Mouse (Mus musculus) liver, embryonic 11.5 days (tissue): ENCODE data around the gene Zc3h18. TPM values are rescaled to one million over a fixed set of nuclear protein-coding genes. Genes with fewer than 3 reads are reported as not detected.

Source experiments
- ATAC-seq: fragments of 200-750 bp; cut with Nextera tagmentation; replicated peaks from 2 replicates; pipeline ENCODE4 v1.8.0; 2017; ENCODE audit warnings: moderate number of reproducible peaks, mild to moderate bottlenecking, moderate TSS enrichment, moderate library complexity; ENCODE audit not compliant: low FRiP score
- DNase-seq: peaks from one replicate; pipeline ENCODE4 v3.0.0-alpha.2; 2017; ENCODE audit warnings: low spot score
- H3K27ac ChIP-seq: fragments of 300-500 bp; sonication (generic); 2 replicates; pipeline ENCODE4 v1.5.1; 2014; ENCODE audit warnings: mild to moderate bottlenecking, low read depth, low read length, control low read depth
- H3K27me3 ChIP-seq: fragments of 300-500 bp; sonication (generic); replicated peaks from 2 replicates; pipeline ENCODE4 v1.6.1; 2014; ENCODE audit warnings: low read length, mixed read lengths; ENCODE audit not compliant: control insufficient read depth, insufficient read depth
- H3K36me3 ChIP-seq: fragments of 300-500 bp; sonication (generic); 2 replicates; pipeline ENCODE4 v1.6.1; 2014; ENCODE audit warnings: mild to moderate bottlenecking, low read length, moderate library complexity, mixed read lengths; ENCODE audit not compliant: control insufficient read depth, insufficient read depth
- H3K4me1 ChIP-seq: fragments of 300-500 bp; sonication (generic); replicated peaks from 2 replicates; pipeline ENCODE4 v1.6.1; 2014; ENCODE audit warnings: low read length, mixed read lengths; ENCODE audit not compliant: control insufficient read depth, insufficient read depth
- H3K4me2 ChIP-seq: fragments of 300-500 bp; sonication (generic); 2 replicates; pipeline ENCODE4 v1.6.1; 2014; ENCODE audit warnings: mild to moderate bottlenecking, control low read depth, moderate library complexity
- H3K4me3 ChIP-seq: fragments of 300-500 bp; sonication (generic); 2 replicates; pipeline ENCODE4 v1.5.1; 2014; ENCODE audit warnings: low read depth, low read length, control low read depth
- H3K9ac ChIP-seq: fragments of 300-500 bp; sonication (generic); 2 replicates; pipeline ENCODE4 v1.6.1; 2014; ENCODE audit warnings: low read depth, low read length, control low read depth
- H3K9me3 ChIP-seq: fragments of 300-500 bp; sonication (generic); 2 replicates; pipeline ENCODE4 v1.6.1; 2016; ENCODE audit warnings: low read length, inconsistent platforms, mixed read lengths; ENCODE audit not compliant: control insufficient read depth
- WGBS: fragments of 180-500 bp; shearing (Covaris S2); extraction: QIAGEN DNeasy Blood & Tissue Kit; methylation state at CpG from one replicate; pipeline ENCODE4 v1.1.7; 2014; 5-methylcytosine and 5-hydroxymethylcytosine counted together
- polyA plus RNA-seq: library from polyadenylated mRNA; unstranded; fragments of >200 nt; fragmentation: Nextera tagmentation; extraction: Ambion mirVana; gene quantifications from 2 replicates; pipeline ENCODE4 v1.2.1, GENCODE M21; 2014

The Zc3h18 gene
- 41.3 and 44.2 TPM in 2 replicates for polyA plus RNA-seq

- Histone ChIP-seq H3K36me3 (peaks cover 12% of the 10 kb centered on the region), H3K9ac (peak within 1 kb of the TSS; percentile 94), H3K9me3 (no peaks in the 10 kb centered on the region), H3K4me3 (peak within 1 kb of the TSS; percentile 95), H3K27me3 (no peaks in the 10 kb centered on the region), H3K4me1 (peaks cover 16% of the 10 kb centered on the region), H3K27ac (peak within 1 kb of the TSS; percentile 89), H3K4me2 (peak within 1 kb of the TSS; percentile 82)
- whole genome bisulfite sequencing = under 1% methylated on average over 103 of the region's 107 CpGs
- DNase-seq (peak; percentile 99), ATAC-seq (peak; percentile 93)
Observed at GRCm38 (mm10) chr8:122376365-122377231, at the start of gene Zc3h18. Gene Zc3h18, plus strand, starts transcription at chr8:122376609.

DNA sequence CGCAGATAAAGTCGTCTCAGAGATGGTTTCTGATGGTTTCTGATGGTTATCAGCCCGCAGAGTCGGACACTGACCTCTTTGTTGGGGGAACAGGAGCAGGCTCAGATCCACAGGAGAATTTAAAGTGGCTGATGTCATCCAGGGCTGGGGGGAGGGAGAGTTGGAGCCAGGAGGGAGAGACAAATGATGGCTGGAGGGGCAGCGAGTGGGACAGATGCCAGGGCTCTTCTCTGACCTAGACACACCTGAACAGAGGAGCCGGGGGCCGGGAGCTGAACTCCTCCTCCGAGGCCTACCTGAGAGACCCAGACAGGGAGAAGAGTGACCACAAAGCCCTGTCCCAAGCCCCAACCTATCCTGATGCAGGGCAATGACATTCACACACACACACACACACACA, 47.3 kb upstream of the Zc3h18 start:
- 67% methylated on average over 8 of the region's 8 CpGs for WGBS
- Histone ChIP-seq H3K9ac (peak overlapping the region; percentile 54), H3K4me1 (peaks cover 82% of the 10 kb centered on the region), H3K9me3 (no peaks in the 10 kb centered on the region), H3K36me3 (peaks cover 60% of the 10 kb centered on the region), H3K27me3 (no peaks in the 10 kb centered on the region), H3K4me3 (no peak overlapping the region), H3K27ac (peak overlapping the region; percentile 85), H3K4me2 (peak overlapping the region; percentile 36)
- no peak for DNase-seq
- no peak for ATAC-seq

GRCm38 (mm10) chr8:122329553-122330239, 46.7 kb upstream of the Zc3h18 start:
- 60% methylated on average over 22 of the region's 22 CpGs for WGBS
- Histone ChIP-seq H3K4me3 (no peak overlapping the region), H3K27me3 (no peaks in the 10 kb centered on the region), H3K27ac (peak overlapping the region; percentile 85), H3K36me3 (peaks cover 64% of the 10 kb centered on the region), H3K9me3 (no peaks in the 10 kb centered on the region), H3K4me1 (peaks cover 76% of the 10 kb centered on the region), H3K4me2 (peak overlapping the region; percentile 36), H3K9ac (peak overlapping the region; percentile 54)
- ATAC-seq (peak; percentile 18), DNase-seq (peak; percentile 38)

DNA sequence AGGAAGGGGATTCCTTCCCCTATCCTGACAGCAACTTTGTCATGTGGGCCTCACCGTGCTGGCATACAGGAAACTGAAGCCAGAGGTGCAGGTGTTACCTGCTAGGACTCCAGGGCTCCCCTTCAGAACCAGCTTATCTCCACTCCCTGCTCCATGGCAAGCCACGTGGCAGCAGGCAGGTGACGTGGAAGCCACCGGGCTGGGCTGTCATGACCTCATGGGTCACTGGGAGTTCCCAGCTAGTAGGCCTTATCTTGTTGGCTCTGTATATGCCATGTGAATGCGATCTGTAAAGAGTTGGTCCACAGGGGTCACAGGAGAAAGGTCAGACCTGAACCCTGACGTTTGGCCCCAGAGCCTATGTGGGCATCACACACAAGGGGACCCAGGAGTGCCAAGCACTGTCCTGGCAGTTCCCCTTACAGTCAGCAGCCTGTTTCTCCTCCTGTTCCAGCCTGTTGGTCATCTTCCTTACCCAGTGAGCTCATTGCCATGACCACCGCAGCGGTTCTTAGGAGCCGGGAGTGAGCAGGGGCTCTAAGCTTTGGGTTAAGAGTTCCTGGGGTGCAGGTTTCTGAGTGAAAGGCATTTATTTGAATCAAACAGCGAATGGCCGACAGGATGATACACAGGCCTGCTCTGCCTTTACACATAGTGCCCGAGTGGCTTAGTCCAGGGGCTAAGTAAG, 45.8 kb upstream of the Zc3h18 start:
- ATAC-seq = peak; percentile 27
- H3K36me3 ChIP-seq = peaks cover 67% of the 10 kb centered on the region
- H3K4me2 ChIP-seq = peak overlapping the region; percentile 36; the same call in 1 of the 2 replicates
- H3K9ac ChIP-seq = peak overlapping the region; percentile 28
- DNase-seq = peak; percentile 53
- peak overlapping the region; percentile 85 for H3K27ac ChIP-seq
- H3K9me3 ChIP-seq = peaks cover 2% of the 10 kb centered on the region; the same call in 1 of the 2 replicates
- peaks cover 4% of the 10 kb centered on the region; the same call in 1 of the 2 replicates for H3K27me3 ChIP-seq
- H3K4me3 ChIP-seq = no peak overlapping the region
- 57% methylated on average over 12 of the region's 12 CpGs for WGBS
- H3K4me1 ChIP-seq = peaks cover 68% of the 10 kb centered on the region

DNA sequence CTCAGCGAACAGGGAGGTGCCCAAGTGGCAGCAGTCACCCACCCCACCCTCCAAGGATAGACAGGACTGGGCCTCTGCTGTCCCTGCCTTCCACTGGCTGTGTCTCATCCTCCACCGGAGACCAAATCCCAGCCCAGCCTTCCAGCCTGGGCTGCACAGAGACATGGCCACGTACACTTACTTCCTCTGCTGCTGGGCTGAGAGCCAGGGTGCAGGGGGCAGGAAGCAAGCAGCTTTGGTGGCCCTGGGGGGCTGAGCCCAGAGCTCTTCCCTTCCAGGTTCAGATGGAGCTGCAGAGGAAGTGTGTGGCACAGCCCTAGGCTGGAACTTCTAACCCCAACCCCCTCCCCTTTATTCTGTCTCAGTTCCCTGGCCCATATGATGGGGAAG, 45.3 kb upstream of the Zc3h18 start:
- Histone ChIP-seq H3K4me3 (no peak overlapping the region), H3K27me3 (peaks cover 4% of the 10 kb centered on the region), H3K36me3 (peaks cover 73% of the 10 kb centered on the region), H3K4me2 (no peak overlapping the region; the same call in 1 of the 2 replicates), H3K27ac (peak overlapping the region; percentile 85), H3K9me3 (peaks cover 4% of the 10 kb centered on the region; the same call in 1 of the 2 replicates), H3K4me1 (peaks cover 67% of the 10 kb centered on the region), H3K9ac (peak overlapping the region; percentile 28; the same call in 1 of the 2 replicates)
- ATAC-seq = no peak
- no peak for DNase-seq
- WGBS = 53% methylated on average over 3 of the region's 3 CpGs

- DNase-seq (peak; percentile 81), ATAC-seq (0 out of 2 replicates have a peak, but pooled peaks have one; percentile 11)
- Histone ChIP-seq H3K36me3 (peaks cover 82% of the 10 kb centered on the region), H3K27me3 (peaks cover 12% of the 10 kb centered on the region), H3K4me2 (no peak overlapping the region), H3K4me3 (no peak overlapping the region), H3K9ac (no peak overlapping the region), H3K9me3 (peaks cover 8% of the 10 kb centered on the region; the same call in 1 of the 2 replicates), H3K4me1 (peaks cover 53% of the 10 kb centered on the region), H3K27ac (peak overlapping the region; percentile 50; the same call in 1 of the 2 replicates)
- 77% methylated on average over 6 of the region's 6 CpGs for WGBS
Observed at GRCm38 (mm10) chr8:122332753-122333506, 43.5 kb upstream of the Zc3h18 start.

- H3K36me3 ChIP-seq = peaks cover 81% of the 10 kb centered on the region
- H3K9ac ChIP-seq = no peak overlapping the region
- peaks cover 47% of the 10 kb centered on the region for H3K4me1 ChIP-seq
- peaks cover 8% of the 10 kb centered on the region; the same call in 1 of the 2 replicates for H3K9me3 ChIP-seq
- no peak overlapping the region for H3K4me2 ChIP-seq
- DNase-seq (peak; percentile 37), ATAC-seq (no peak)
- H3K27me3 ChIP-seq = peaks cover 12% of the 10 kb centered on the region
- 85% methylated on average over 7 of the region's 7 CpGs for WGBS
- H3K4me3 ChIP-seq = no peak overlapping the region
- H3K27ac ChIP-seq = no peak overlapping the region
Observed at GRCm38 (mm10) chr8:122333531-122333930, 42.9 kb upstream of the Zc3h18 start.
